Mouse (Mus musculus) forebrain, embryonic 11.5 days (tissue): ENCODE measurements around the gene Crispld2. TPM values are rescaled to one million over a fixed set of nuclear protein-coding genes. Genes with fewer than 3 reads are reported as not detected.

Experiments
- ATAC-seq: fragments of 200-750 bp; cut with Nextera tagmentation; replicated peaks from 2 replicates; pipeline ENCODE4 v1.8.0; 2017; ENCODE audit warnings: moderate TSS enrichment; ENCODE audit not compliant: low FRiP score
- DNase-seq: peaks from one replicate; pipeline ENCODE4 v3.0.0-alpha.2; 2017; ENCODE audit warnings: low spot score
- H3K27ac ChIP-seq: fragments of 300-500 bp; sonication (generic); 2 replicates; pipeline ENCODE4 v1.5.1; 2014; ENCODE audit warnings: low read depth, low read length
- H3K27me3 ChIP-seq: fragments of 300-500 bp; sonication (generic); 2 replicates; pipeline ENCODE4 v1.6.1; 2014; ENCODE audit warnings: mild to moderate bottlenecking, low read length, mixed read lengths; ENCODE audit not compliant: control insufficient read depth, insufficient read depth
- H3K36me3 ChIP-seq: fragments of 300-500 bp; sonication (generic); 2 replicates; pipeline ENCODE4 v1.6.1; 2014; ENCODE audit warnings: mild to moderate bottlenecking, low read length, moderate library complexity, mixed read lengths; ENCODE audit not compliant: control insufficient read depth, insufficient read depth
- H3K4me1 ChIP-seq: fragments of 300-500 bp; sonication (generic); replicated peaks from 2 replicates; pipeline ENCODE4 v1.6.1; 2014; ENCODE audit warnings: low read length, mixed read lengths; ENCODE audit not compliant: control insufficient read depth, insufficient read depth
- H3K4me2 ChIP-seq: fragments of 300-500 bp; sonication (generic); 2 replicates; pipeline ENCODE4 v1.6.1; 2014; ENCODE audit warnings: low read depth, mild to moderate bottlenecking, low read length, moderate library complexity, mixed read lengths; ENCODE audit not compliant: severe bottlenecking
- H3K4me3 ChIP-seq: fragments of 300-500 bp; sonication (generic); 2 replicates; pipeline ENCODE4 v1.5.1; 2014; ENCODE audit warnings: low read depth, low read length
- H3K9ac ChIP-seq: fragments of 300-500 bp; sonication (generic); 2 replicates; pipeline ENCODE4 v1.6.1; 2014; ENCODE audit warnings: low read length
- H3K9me3 ChIP-seq: fragments of 300-500 bp; sonication (generic); 2 replicates; pipeline ENCODE4 v1.6.1; 2016; ENCODE audit warnings: low read length, mixed read lengths; ENCODE audit not compliant: control insufficient read depth
- WGBS: fragments of 180-500 bp; shearing (Covaris S2); extraction: QIAGEN DNeasy Blood & Tissue Kit; methylation state at CpG from one replicate; pipeline ENCODE4 v1.1.7; 2014; 5-methylcytosine and 5-hydroxymethylcytosine counted together
- polyA plus RNA-seq: library from polyadenylated mRNA; unstranded; fragments of >200 nt; fragmentation: Nextera tagmentation; extraction: Ambion mirVana; gene quantifications from 2 replicates; pipeline ENCODE4 v1.2.1, GENCODE M21; 2014

The Crispld2 gene
- polyA plus RNA-seq, 1 experiment from 2014 or later = 1.6 TPM

DNA sequence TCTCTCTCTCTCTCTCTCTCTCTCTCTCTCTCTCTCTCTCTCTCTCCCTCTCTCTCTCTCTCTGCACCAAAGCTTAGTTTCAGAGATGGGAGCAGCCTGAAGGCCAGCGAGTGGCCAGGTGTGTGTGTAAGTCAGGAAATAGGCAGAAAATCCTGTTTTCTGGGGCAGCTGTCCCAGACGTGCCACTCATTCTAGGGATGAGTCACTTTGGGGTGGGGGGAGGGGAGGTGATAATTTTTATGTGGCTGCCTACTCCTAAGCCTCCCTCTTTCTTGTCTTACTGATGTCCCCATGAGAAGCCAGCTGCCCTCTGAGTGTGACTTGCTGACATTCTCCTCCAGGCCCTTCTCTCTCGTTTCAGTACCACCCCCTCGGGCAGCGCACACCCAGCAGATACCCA is 6.1 kb upstream of the Crispld2 start:
- no peak overlapping the region for H3K4me3 ChIP-seq
- WGBS = 79% methylated on average over 5 of the region's 5 CpGs
- no peaks in the 10 kb centered on the region for H3K27me3 ChIP-seq
- DNase-seq (no peak), ATAC-seq (no peak)
- no peaks in the 10 kb centered on the region for H3K9me3 ChIP-seq
- H3K9ac ChIP-seq = no peak overlapping the region
- H3K36me3 ChIP-seq = no peaks in the 10 kb centered on the region
- H3K4me1 ChIP-seq = no peaks in the 10 kb centered on the region
- no peak overlapping the region for H3K27ac ChIP-seq
- no peak overlapping the region for H3K4me2 ChIP-seq

- peaks cover 4% of the 10 kb centered on the region; the same call in 1 of the 2 replicates for H3K4me1 ChIP-seq
- WGBS = 76% methylated on average over 15 of the region's 15 CpGs
- ATAC-seq = no peak
- no peaks in the 10 kb centered on the region for H3K9me3 ChIP-seq
- no peak overlapping the region for H3K9ac ChIP-seq
- H3K4me2 ChIP-seq = no peak overlapping the region
- H3K27ac ChIP-seq = no peak overlapping the region
- no peak for DNase-seq
- H3K36me3 ChIP-seq = no peaks in the 10 kb centered on the region
- H3K4me3 ChIP-seq = no peak overlapping the region
- peaks cover 13% of the 10 kb centered on the region; the same call in 1 of the 2 replicates for H3K27me3 ChIP-seq
Measured at GRCm38 (mm10) chr8:119988087-119988486, 4.2 kb upstream of the Crispld2 start.

GRCm38 (mm10) chr8:119994114-119994513 is 1.9 kb downstream of the Crispld2 start:
- Histone ChIP-seq H3K4me1 (peaks cover 4% of the 10 kb centered on the region; the same call in 1 of the 2 replicates), H3K27ac (no peak overlapping the region), H3K9ac (no peak overlapping the region), H3K36me3 (no peaks in the 10 kb centered on the region), H3K4me3 (no peak overlapping the region), H3K4me2 (no peak overlapping the region), H3K9me3 (no peaks in the 10 kb centered on the region), H3K27me3 (peaks cover 17% of the 10 kb centered on the region)
- no peak for DNase-seq
- no peak for ATAC-seq
- 86% methylated on average over 7 of the region's 7 CpGs for WGBS

DNA sequence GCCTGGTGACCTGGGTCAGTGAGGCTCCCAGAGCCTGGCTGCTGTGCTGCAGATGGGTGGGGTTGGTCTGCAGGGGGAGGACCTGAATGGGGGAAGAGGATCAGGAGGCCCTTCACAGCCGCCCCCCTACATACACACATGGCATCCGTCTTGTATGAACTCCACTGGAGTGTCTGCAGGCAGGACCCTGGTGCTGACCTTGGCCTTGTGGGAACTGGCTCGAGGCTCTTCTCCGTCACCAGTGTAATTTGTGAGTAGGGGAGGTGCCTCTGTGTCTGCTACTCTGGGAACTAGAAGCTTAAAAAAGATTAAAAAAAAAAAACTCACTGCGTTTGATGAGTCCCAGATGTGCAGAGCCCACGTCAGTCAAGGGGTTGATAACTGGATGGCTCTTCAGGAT is 2.3 kb downstream of the Crispld2 start:
- no peak overlapping the region for H3K4me3 ChIP-seq
- ATAC-seq (no peak), DNase-seq (no peak)
- H3K4me1 ChIP-seq = peaks cover 4% of the 10 kb centered on the region; the same call in 1 of the 2 replicates
- WGBS = 69% methylated on average over 6 of the region's 6 CpGs
- peaks cover 17% of the 10 kb centered on the region for H3K27me3 ChIP-seq
- H3K36me3 ChIP-seq = no peaks in the 10 kb centered on the region
- H3K9ac ChIP-seq = no peak overlapping the region
- H3K9me3 ChIP-seq = no peaks in the 10 kb centered on the region
- H3K27ac ChIP-seq = no peak overlapping the region
- H3K4me2 ChIP-seq = no peak overlapping the region

DNA sequence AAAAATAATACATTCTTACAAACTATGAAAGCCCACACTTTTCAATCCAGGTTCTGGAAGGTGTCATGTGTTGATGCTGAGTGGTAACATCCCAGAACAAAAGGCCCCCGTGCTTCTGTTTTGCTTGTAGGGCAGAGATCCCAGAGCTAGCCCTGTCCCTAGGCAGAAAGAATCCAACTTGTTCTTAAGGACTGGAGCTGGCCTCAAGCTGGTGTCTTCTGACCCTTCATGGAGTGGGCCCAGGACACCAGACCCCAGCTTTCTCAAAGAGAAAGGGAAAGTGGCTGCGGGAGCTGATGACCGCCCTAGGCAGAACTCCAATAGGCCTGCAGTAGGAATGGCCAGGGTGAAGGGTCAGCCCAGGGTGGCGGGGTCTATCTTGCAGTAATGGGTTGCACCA is 5.0 kb downstream of the Crispld2 start:
- no peak for DNase-seq
- Histone ChIP-seq H3K27ac (no peak overlapping the region), H3K9ac (no peak overlapping the region), H3K27me3 (peaks cover 9% of the 10 kb centered on the region), H3K9me3 (no peaks in the 10 kb centered on the region), H3K36me3 (no peaks in the 10 kb centered on the region), H3K4me2 (no peak overlapping the region), H3K4me1 (peaks cover 4% of the 10 kb centered on the region; the same call in 1 of the 2 replicates), H3K4me3 (no peak overlapping the region)
- WGBS = 91% methylated on average over 4 of the region's 4 CpGs
- ATAC-seq = no peak

- H3K27me3 ChIP-seq = no peaks in the 10 kb centered on the region
- 75% methylated on average over 8 of the region's 8 CpGs for WGBS
- no peaks in the 10 kb centered on the region for H3K9me3 ChIP-seq
- no peaks in the 10 kb centered on the region for H3K36me3 ChIP-seq
- no peak overlapping the region for H3K4me2 ChIP-seq
- ATAC-seq (no peak), DNase-seq (no peak)
- H3K4me3 ChIP-seq = no peak overlapping the region
- no peak overlapping the region for H3K27ac ChIP-seq
- H3K9ac ChIP-seq = no peak overlapping the region
- H3K4me1 ChIP-seq = no peaks in the 10 kb centered on the region
Measured at GRCm38 (mm10) chr8:120000461-120000860, 8.2 kb downstream of the Crispld2 start.

- H3K4me2 ChIP-seq = no peak overlapping the region
- H3K27ac ChIP-seq = no peak overlapping the region
- H3K36me3 ChIP-seq = no peaks in the 10 kb centered on the region
- no peak overlapping the region for H3K9ac ChIP-seq
- H3K4me1 ChIP-seq = no peaks in the 10 kb centered on the region
- H3K27me3 ChIP-seq = no peaks in the 10 kb centered on the region
- no peak overlapping the region for H3K4me3 ChIP-seq
- H3K9me3 ChIP-seq = no peaks in the 10 kb centered on the region
- no peak for ATAC-seq
- no peak for DNase-seq
- 70% methylated on average over 7 of the region's 7 CpGs for WGBS
Measured at GRCm38 (mm10) chr8:120001712-120002111, 9.5 kb downstream of the Crispld2 start.

DNA sequence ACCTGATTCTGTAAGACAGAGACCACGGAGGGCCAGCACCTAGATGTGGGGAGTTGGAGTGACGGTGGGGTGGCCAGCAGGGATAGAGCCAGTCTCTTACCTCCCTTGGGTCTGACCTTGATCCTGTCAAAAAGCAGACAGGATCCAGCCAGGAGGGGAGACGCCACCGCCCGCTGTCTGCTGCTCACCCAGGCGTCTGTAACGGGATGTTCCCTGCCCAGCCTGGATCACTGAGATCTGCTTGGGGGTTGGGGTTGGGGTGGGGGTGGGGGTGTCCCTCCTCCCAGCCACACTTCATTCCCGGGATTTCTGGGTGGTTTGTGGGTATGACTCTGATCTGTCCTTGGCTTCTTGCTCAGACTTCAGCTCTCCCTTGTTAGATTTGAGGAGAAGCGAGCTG is 10.1 kb downstream of the Crispld2 start:
- no peak overlapping the region for H3K27ac ChIP-seq
- 65% methylated on average over 9 of the region's 9 CpGs for whole genome bisulfite sequencing

GRCm38 (mm10) chr8:120004154-120004702 is 12.0 kb downstream of the Crispld2 start:
- Histone ChIP-seq H3K4me1 (no peaks in the 10 kb centered on the region), H3K9ac (no peak overlapping the region), H3K36me3 (no peaks in the 10 kb centered on the region), H3K4me3 (no peak overlapping the region), H3K9me3 (no peaks in the 10 kb centered on the region), H3K27me3 (no peaks in the 10 kb centered on the region), H3K27ac (no peak overlapping the region), H3K4me2 (no peak overlapping the region)
- 70% methylated on average over 14 of the region's 14 CpGs for WGBS
- no peak for ATAC-seq
- DNase-seq = no peak

More for the DNA sequence above, 10.1 kb downstream of the Crispld2 start:
- ATAC-seq = no peak
- no peak for DNase-seq
- no peak overlapping the region for H3K4me2 ChIP-seq
- no peaks in the 10 kb centered on the region for H3K4me1 ChIP-seq
- H3K36me3 ChIP-seq = no peaks in the 10 kb centered on the region
- no peak overlapping the region for H3K9ac ChIP-seq
- H3K4me3 ChIP-seq = no peak overlapping the region
- H3K9me3 ChIP-seq = no peaks in the 10 kb centered on the region
- H3K27me3 ChIP-seq = no peaks in the 10 kb centered on the region
